8 mouse cellular contexts compared by ENCODE assay signal in genomic region chr13:108043431-108044221, GRCm38 (mm10). TPM values are rescaled to one million over a fixed set of nuclear protein-coding genes. Genes with fewer than 3 reads are reported as not detected.
DNase-seq lines count a peak whose midpoint lies in the region; ATAC-seq and TF ChIP-seq lines count a peak whose summit lies in the region.

No protein-coding gene starts in this region.

- H3K27ac ChIP-seq in embryonic facial prominence, embryonic 14.5 days (replicated peaks; ENCODE audit: low read depth, low read length), result peak overlapping the region; percentile 87

- 1% methylated on average over 23 of the region's 23 CpGs for whole genome bisulfite sequencing in embryonic facial prominence, embryonic 14.5 days
- WGBS in large intestine, adult 2 months, result under 1% methylated on average over 23 of the region's 23 CpGs

- H3K36me3 ChIP-seq in embryonic facial prominence, embryonic 14.5 days (ENCODE audit: control insufficient read depth, insufficient read depth, low read length), result peaks cover 10% of the 10 kb centered on the region

- TF ChIP-seq CTCF in Patski (IDR thresholded peaks at IDR 0.05), result peak; percentile 21

- CTCF ChIA-PET in Patski (lab: Charles Lee), result interaction anchor here (1.0 to 1.3 kb wide), 2 partner anchors 152 to 582 kb away, joined by 3 to 4 read pairs; no protein-coding TSS in a partner anchor

- POLR2A ChIA-PET in Patski (lab: Charles Lee), result interaction anchor here (1.0 kb wide), 1 partner anchor 152 kb away, joined by 3 read pairs; no protein-coding TSS in a partner anchor

- H3K4me1 ChIP-seq in embryonic facial prominence, embryonic 14.5 days (ENCODE audit: control insufficient read depth, insufficient read depth, low read length), result peaks cover 17% of the 10 kb centered on the region

- in situ Hi-C loops in Patski (cut with MboI; ENCODE audit: low pct_unique_long_range_greater_than_20kb), result loop anchor here (5.0 to 10.0 kb wide), 3 partner anchors 151 to 719 kb away; no protein-coding TSS in a partner anchor

- DNase-seq in cerebellum, adult 11 months, result peak; percentile 8
- DNase-seq in cerebellum, postnatal 4 days (ENCODE audit: low spot score in 2 of 2), result no peak
- peak; percentile 24 for DNase-seq in Patski (ENCODE audit: low read depth, low spot score)
- peak; percentile 88 for DNase-seq in embryonic facial prominence, embryonic 14.5 days (ENCODE audit: low spot score)
- DNase-seq in heart, postnatal 36 days, result peak; percentile 16 to 30
- peak; percentile 24 for DNase-seq in large intestine, adult 2 months (ENCODE audit: low read depth, low spot score)
- peak; percentile 43 to 59 for DNase-seq in urinary bladder, postnatal 36 days (ENCODE audit: low spot score in 2 of 2)

- peaks cover 11% of the 10 kb centered on the region for H3K27me3 ChIP-seq in Patski
- H3K27me3 ChIP-seq in embryonic facial prominence, embryonic 14.5 days (replicated peaks; ENCODE audit: control insufficient read depth, insufficient read depth, low read length), result no peaks in the 10 kb centered on the region

- no peaks in the 10 kb centered on the region for H3K9me3 ChIP-seq in embryonic facial prominence, embryonic 14.5 days (ENCODE audit: control insufficient read depth, low read length)

- peak overlapping the region; percentile 67 for H3K4me2 ChIP-seq in embryonic facial prominence, embryonic 14.5 days (ENCODE audit: low read depth, low read length)

- ATAC-seq in Patski, result peak; percentile 12
- peak; percentile 25 for ATAC-seq in embryonic facial prominence, embryonic 14.5 days (ENCODE audit: low read depth)
- ATAC-seq in megakaryocyte, adult 5-6 weeks (ENCODE audit: poor library complexity, severe bottlenecking), result 0 out of 2 replicates have a peak, but pooled peaks have one; percentile 6

- intact Hi-C loops in heart, postnatal 36 days (cut with DNase I), result loop anchor here (1.0 to 10.0 kb wide), 9 partner anchors 109 to 1099 kb away; partner anchors contain the start of gene Dimt1

- H3K4me3 ChIP-seq in embryonic facial prominence, embryonic 14.5 days (ENCODE audit: low read depth, low read length), result peak overlapping the region; percentile 66

- peak overlapping the region; percentile 82 for H3K9ac ChIP-seq in embryonic facial prominence, embryonic 14.5 days (ENCODE audit: low read depth, low read length)

RNA-seq across cellular contexts. Expression of gene Smim15, which starts 0.6 kb away (rescaled TPM):
- 69.3 TPM for polyA plus RNA-seq in Patski (2021)
- polyA plus RNA-seq in embryonic facial prominence, embryonic 14.5 days (2014; fragmentation: Nextera tagmentation; extraction: Ambion mirVana), result 56.5 and 57.1 TPM in 2 replicates
- total RNA-seq in heart, postnatal 36 days (2021), result 10 to 100 TPM; 21.0 to 21.6 TPM
- 12.1 and 12.4 TPM in 2 replicates for polyA plus RNA-seq in large intestine, adult 2 months (2012; rRNA removed)
- 72.6 and 76.1 TPM in 2 replicates for total RNA-seq in megakaryocyte, adult 5-6 weeks (2015)
- total RNA-seq in megakaryocyte, adult 5-6 weeks (2017), result 162 and 166 TPM in 2 replicates

Comparison
In these comparisons a context has a peak if more than half of its experiments do, and no peak if none do; other contexts are left out.
1. DNase-seq: peak in cerebellum, adult 11 months (single experiment), Patski (single experiment), embryonic facial prominence, embryonic 14.5 days (single experiment), heart, postnatal 36 days (2 of 2), large intestine, adult 2 months (single experiment) and urinary bladder, postnatal 36 days (2 of 2); none in cerebellum, postnatal 4 days (0 of 2).
2. Peak in every context shown above with its lines, with median percentiles within 50 percentile points of each other: ATAC-seq.